Mouse (Mus musculus): Measurements from ENCODE around the gene Slc9a9. TPM values are rescaled to one million over a fixed set of nuclear protein-coding genes. Genes with fewer than 3 reads are reported as not detected.

The Slc9a9 gene
- polyA plus RNA-seq, 1 experiment from 2014 or later, result 5.1 TPM

- no peak overlapping the region for H3K4me2 ChIP-seq
- no peaks in the 10 kb centered on the region for H3K9me3 ChIP-seq
- no peak overlapping the region for H3K27ac ChIP-seq (replicated peaks)
- no peak overlapping the region for H3K4me3 ChIP-seq
- no peaks in the 10 kb centered on the region for H3K4me1 ChIP-seq (replicated peaks)
- no peak overlapping the region for H3K9ac ChIP-seq
- H3K36me3 ChIP-seq, result no peaks in the 10 kb centered on the region
- H3K27me3 ChIP-seq, result no peaks in the 10 kb centered on the region
- ATAC-seq (ENCODE audit: low FRiP score, low read depth), result no peak
- 97% methylated on average over 5 of the region's 5 CpGs for WGBS
Measured at GRCm38 (mm10) chr9:95221310-95221709, 551.6 kb downstream of the Slc9a9 start.

GRCm38 (mm10) chr9:95226986-95227385 is 557.3 kb downstream of the Slc9a9 start:
- no peak overlapping the region for H3K4me2 ChIP-seq
- no peak overlapping the region for H3K9ac ChIP-seq
- H3K4me1 ChIP-seq (replicated peaks), result no peaks in the 10 kb centered on the region
- no peaks in the 10 kb centered on the region for H3K9me3 ChIP-seq
- H3K27ac ChIP-seq (replicated peaks), result no peak overlapping the region; the same call in 1 of the 2 replicates
- H3K36me3 ChIP-seq, result no peaks in the 10 kb centered on the region
- no peak overlapping the region for H3K4me3 ChIP-seq
- H3K27me3 ChIP-seq, result no peaks in the 10 kb centered on the region
- 65% methylated on average over 4 of the region's 4 CpGs for WGBS
- ATAC-seq (ENCODE audit: low FRiP score, low read depth), result no peak

GRCm38 (mm10) chr9:95228123-95228522 is 558.4 kb downstream of the Slc9a9 start:
- no peak for ATAC-seq (ENCODE audit: low FRiP score, low read depth)
- WGBS, result 94% methylated on average over 1 of the region's 1 CpGs

GRCm38 (mm10) chr9:95229147-95229546 is 559.4 kb downstream of the Slc9a9 start:
- H3K9me3 ChIP-seq, result no peaks in the 10 kb centered on the region
- H3K4me1 ChIP-seq (replicated peaks), result no peaks in the 10 kb centered on the region
- WGBS, result 72% methylated on average over 2 of the region's 2 CpGs
- no peak overlapping the region for H3K27ac ChIP-seq (replicated peaks)
- no peak for ATAC-seq (ENCODE audit: low FRiP score, low read depth)
- H3K4me3 ChIP-seq, result no peak overlapping the region
- no peak overlapping the region for H3K4me2 ChIP-seq
- no peaks in the 10 kb centered on the region for H3K36me3 ChIP-seq
- no peaks in the 10 kb centered on the region for H3K27me3 ChIP-seq
- no peak overlapping the region for H3K9ac ChIP-seq

More at GRCm38 (mm10) chr9:95228123-95228522, 558.4 kb downstream of the Slc9a9 start:
- no peaks in the 10 kb centered on the region for H3K36me3 ChIP-seq
- no peaks in the 10 kb centered on the region for H3K27me3 ChIP-seq
- H3K9ac ChIP-seq, result no peak overlapping the region
- H3K4me1 ChIP-seq (replicated peaks), result no peaks in the 10 kb centered on the region
- H3K27ac ChIP-seq (replicated peaks), result no peak overlapping the region
- no peak overlapping the region for H3K4me2 ChIP-seq
- H3K4me3 ChIP-seq, result no peak overlapping the region
- no peaks in the 10 kb centered on the region for H3K9me3 ChIP-seq

DNA sequence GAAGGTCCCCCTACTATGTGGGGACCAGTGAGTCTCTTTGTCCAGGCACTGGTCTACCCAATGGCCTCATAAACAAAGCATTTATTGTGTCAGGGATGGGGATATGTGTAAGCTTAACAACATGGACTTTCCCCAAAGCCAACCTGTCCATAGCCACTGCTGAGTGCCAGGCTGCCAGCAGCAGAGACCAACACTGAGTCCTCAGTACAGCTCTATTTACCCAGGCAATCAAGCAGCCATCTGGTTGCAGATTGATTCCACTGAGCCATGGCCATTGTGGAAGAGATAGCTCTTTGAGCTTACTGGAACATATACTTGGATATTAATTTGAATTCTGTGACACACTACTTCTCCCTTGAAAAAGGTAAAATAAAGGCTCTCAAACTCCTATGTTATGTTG is 570.2 kb downstream of the Slc9a9 start:
- Histone ChIP-seq H3K4me1 (replicated peaks) (no peaks in the 10 kb centered on the region), H3K4me3 (no peak overlapping the region), H3K27ac (replicated peaks) (no peak overlapping the region), H3K9me3 (no peaks in the 10 kb centered on the region), H3K4me2 (no peak overlapping the region), H3K27me3 (no peaks in the 10 kb centered on the region), H3K9ac (no peak overlapping the region), H3K36me3 (no peaks in the 10 kb centered on the region)
- no peak for ATAC-seq (ENCODE audit: low FRiP score, low read depth)

GRCm38 (mm10) chr9:95242628-95243195 is 573.0 kb downstream of the Slc9a9 start:
- Histone ChIP-seq H3K4me3 (no peak overlapping the region), H3K27me3 (no peaks in the 10 kb centered on the region), H3K36me3 (no peaks in the 10 kb centered on the region), H3K4me1 (replicated peaks) (no peaks in the 10 kb centered on the region), H3K27ac (replicated peaks) (no peak overlapping the region), H3K9me3 (no peaks in the 10 kb centered on the region), H3K9ac (no peak overlapping the region), H3K4me2 (no peak overlapping the region)
- WGBS, result 91% methylated on average over 2 of the region's 2 CpGs
- ATAC-seq (ENCODE audit: low FRiP score, low read depth), result no peak

- no peak for ATAC-seq (ENCODE audit: low FRiP score, low read depth)
Measured at GRCm38 (mm10) chr9:95254162-95254561, 584.5 kb downstream of the Slc9a9 start.

GRCm38 (mm10) chr9:95255844-95256243 is 586.1 kb downstream of the Slc9a9 start:
- no peaks in the 10 kb centered on the region for H3K9me3 ChIP-seq
- no peak for ATAC-seq (ENCODE audit: low FRiP score, low read depth)
- H3K4me1 ChIP-seq (replicated peaks), result no peaks in the 10 kb centered on the region
- H3K4me2 ChIP-seq, result no peak overlapping the region
- no peak overlapping the region for H3K4me3 ChIP-seq
- no peaks in the 10 kb centered on the region for H3K36me3 ChIP-seq
- H3K27me3 ChIP-seq, result no peaks in the 10 kb centered on the region
- no peak overlapping the region for H3K9ac ChIP-seq
- H3K27ac ChIP-seq (replicated peaks), result no peak overlapping the region
- 90% methylated on average over 6 of the region's 6 CpGs for WGBS

More at GRCm38 (mm10) chr9:95254162-95254561, 584.5 kb downstream of the Slc9a9 start:
- Histone ChIP-seq H3K4me3 (no peak overlapping the region), H3K9ac (no peak overlapping the region), H3K4me2 (no peak overlapping the region), H3K27ac (replicated peaks) (no peak overlapping the region), H3K4me1 (replicated peaks) (no peaks in the 10 kb centered on the region), H3K27me3 (no peaks in the 10 kb centered on the region), H3K9me3 (no peaks in the 10 kb centered on the region), H3K36me3 (no peaks in the 10 kb centered on the region)
- 76% methylated on average over 4 of the region's 4 CpGs for WGBS

- H3K27ac ChIP-seq (replicated peaks), result no peak overlapping the region
- WGBS, result 85% methylated on average over 21 of the region's 21 CpGs
- H3K4me1 ChIP-seq (replicated peaks), result no peaks in the 10 kb centered on the region
- ATAC-seq (ENCODE audit: low FRiP score, low read depth), result no peak
- no peaks in the 10 kb centered on the region for H3K27me3 ChIP-seq
- no peak overlapping the region for H3K4me3 ChIP-seq
- no peak overlapping the region for H3K9ac ChIP-seq
- no peaks in the 10 kb centered on the region for H3K9me3 ChIP-seq
- no peaks in the 10 kb centered on the region for H3K36me3 ChIP-seq
- no peak overlapping the region for H3K4me2 ChIP-seq
Measured at GRCm38 (mm10) chr9:95256680-95257316, 587.1 kb downstream of the Slc9a9 start.

DNA sequence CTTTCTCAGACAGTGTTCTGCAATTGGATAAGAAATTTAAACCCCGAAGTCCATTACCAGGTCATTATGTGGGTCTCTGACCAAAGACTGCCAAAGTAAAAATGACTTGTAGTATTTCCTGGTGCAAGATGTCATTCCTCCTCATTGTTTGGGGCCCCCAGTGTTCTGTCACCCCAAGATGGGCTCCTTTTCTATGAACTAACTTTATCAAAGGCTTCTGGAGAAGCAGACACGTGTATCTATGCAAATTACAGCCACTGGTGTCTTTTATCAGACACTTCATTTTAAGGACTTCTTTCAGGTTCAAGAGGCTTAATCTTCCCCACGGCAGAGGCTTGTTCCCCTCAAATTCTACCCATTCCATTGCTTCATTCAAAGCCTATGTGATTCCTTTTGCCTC is 593.1 kb downstream of the Slc9a9 start:
- WGBS, result 67% methylated on average over 3 of the region's 3 CpGs
- no peak overlapping the region for H3K4me2 ChIP-seq
- H3K27me3 ChIP-seq, result no peaks in the 10 kb centered on the region
- H3K4me3 ChIP-seq, result no peak overlapping the region
- H3K4me1 ChIP-seq (replicated peaks), result 0 out of 2 replicates have a peak, but pooled peaks cover 3% of the 10 kb centered on the region
- H3K9ac ChIP-seq, result no peak overlapping the region
- no peaks in the 10 kb centered on the region for H3K9me3 ChIP-seq
- no peak for ATAC-seq (ENCODE audit: low FRiP score, low read depth)
- no peak overlapping the region for H3K27ac ChIP-seq (replicated peaks)
- no peaks in the 10 kb centered on the region for H3K36me3 ChIP-seq

- 61% methylated on average over 9 of the region's 9 CpGs for WGBS
- Histone ChIP-seq H3K27ac (replicated peaks) (no peak overlapping the region), H3K27me3 (no peaks in the 10 kb centered on the region), H3K4me3 (no peak overlapping the region), H3K4me2 (no peak overlapping the region), H3K9me3 (no peaks in the 10 kb centered on the region), H3K9ac (no peak overlapping the region), H3K4me1 (replicated peaks) (0 out of 2 replicates have a peak, but pooled peaks cover 3% of the 10 kb centered on the region), H3K36me3 (no peaks in the 10 kb centered on the region)
- no peak; the same call in 1 of the 2 replicates for ATAC-seq (ENCODE audit: low FRiP score, low read depth)
Measured at GRCm38 (mm10) chr9:95263867-95264509, 594.3 kb downstream of the Slc9a9 start.

GRCm38 (mm10) chr9:95266179-95266578 is 596.5 kb downstream of the Slc9a9 start:
- Histone ChIP-seq H3K4me2 (no peak overlapping the region), H3K27me3 (no peaks in the 10 kb centered on the region), H3K4me1 (replicated peaks) (0 out of 2 replicates have a peak, but pooled peaks cover 3% of the 10 kb centered on the region), H3K4me3 (no peak overlapping the region), H3K9me3 (no peaks in the 10 kb centered on the region), H3K36me3 (no peaks in the 10 kb centered on the region), H3K27ac (replicated peaks) (no peak overlapping the region), H3K9ac (no peak overlapping the region)
- WGBS, result 41% methylated on average over 2 of the region's 2 CpGs
- ATAC-seq (ENCODE audit: low FRiP score, low read depth), result no peak
